19 mouse cellular contexts compared by ENCODE assay signal in genomic region chr13:6590846-6591245, GRCm38 (mm10). TPM values are rescaled to one million over a fixed set of nuclear protein-coding genes. Genes with fewer than 3 reads are reported as not detected.
A peak's percentile ranks its signal among the peaks of the same experiment; 100 is the strongest.
DNase-seq lines count a peak whose midpoint lies in the region; ATAC-seq and TF ChIP-seq lines count a peak whose summit lies in the region.
"Had no signal": no experiment of that assay in that cellular context is flagged by ENCODE, and none has a peak within 500 bp of the region (broad histone marks: within the 10 kb centered on the region; RNA-seq: fewer than 3 reads in every experiment).

No protein-coding gene starts in this region.

- H3K36me3 ChIP-seq in heart, embryonic 15.5 days: peaks cover 29% of the 10 kb centered on the region; the same call in 1 of the 2 replicates
- H3K36me3 ChIP-seq in heart, adult 2 months (ENCODE audit: control insufficient read depth, insufficient read depth, low read length): no peaks in the 10 kb centered on the region
- peaks cover 14% of the 10 kb centered on the region; the same call in 1 of the 2 replicates for H3K36me3 ChIP-seq in hindbrain, postnatal 0 days (ENCODE audit: insufficient read depth, low read length)
- H3K36me3 ChIP-seq in hindbrain, embryonic 16.5 days (ENCODE audit: control insufficient read depth, insufficient read depth, low read length): peaks cover 7% of the 10 kb centered on the region
- H3K36me3 ChIP-seq: embryonic facial prominence, embryonic 12.5 days; forebrain, embryonic 12.5 days had no signal

- no peak overlapping the region for H3K4me2 ChIP-seq in heart, embryonic 15.5 days
- no peak overlapping the region for H3K4me2 ChIP-seq in hindbrain, postnatal 0 days (ENCODE audit: low read depth, low read length)
- no peak overlapping the region for H3K4me2 ChIP-seq in hindbrain, embryonic 16.5 days (ENCODE audit: low read length)
- H3K4me2 ChIP-seq: embryonic facial prominence, embryonic 12.5 days; forebrain, embryonic 12.5 days; hindbrain, embryonic 13.5 days had no signal

- no peak for TF ChIP-seq EP300 in heart, adult 2 months (IDR thresholded peaks at IDR 0.05; ENCODE audit: insufficient read depth, low read depth, low read length)

- no peak for TF ChIP-seq POLR2A in heart, adult 2 months (IDR thresholded peaks at IDR 0.05; ENCODE audit: insufficient read depth, low read depth, low read length)

- 0 out of 2 replicates have a peak, but pooled peaks have one; percentile 32 for ATAC-seq in heart, embryonic 15.5 days (replicated peaks; ENCODE audit: insufficient number of reproducible peaks, insufficient read depth, low FRiP score, low read depth)
- ATAC-seq in hindbrain, postnatal 0 days: peak; percentile 24; the same call in 1 of the 2 replicates
- no peak for ATAC-seq in hindbrain, embryonic 16.5 days
- ATAC-seq: forebrain, postnatal 0 days; intestine, embryonic 16.5 days had no signal

- peak overlapping the region; percentile 36 for H3K27ac ChIP-seq in heart, embryonic 15.5 days
- H3K27ac ChIP-seq in heart, adult 2 months: no peak overlapping the region
- no peak overlapping the region for H3K27ac ChIP-seq in hindbrain, postnatal 0 days
- H3K27ac ChIP-seq in hindbrain, embryonic 16.5 days (ENCODE audit: low read depth, low read length): no peak overlapping the region
- H3K27ac ChIP-seq: embryonic facial prominence, embryonic 12.5 days; forebrain, embryonic 12.5 days; hindbrain, embryonic 13.5 days had no signal

- peak; percentile 66 for DNase-seq in heart, adult 11 months
- no peak for DNase-seq in heart, adult 9 months (ENCODE audit: low spot score in 2 of 2)
- DNase-seq in heart, adult 2 months: no peak
- no peak for DNase-seq in hindbrain, postnatal 0 days (ENCODE audit: low spot score)
- DNase-seq in retina, postnatal 1 day: peak; percentile 9
- no peak for DNase-seq in retina, embryonic 14.5 days (ENCODE audit: low spot score)
- DNase-seq: adrenal gland, postnatal 10 days; cerebellum, adult 11-12 months; cerebellum, adult 9-10 months; cerebellum, postnatal 25 days; forebrain, postnatal 0 days; gastrocnemius, postnatal 14 days; kidney, adult 2 months had no signal

- no peaks in the 10 kb centered on the region for H3K79me2 ChIP-seq in heart, adult 2 months (replicated peaks; ENCODE audit: control insufficient read depth, insufficient read depth, low read length)

- no peak for TF ChIP-seq CTCF in heart, adult 2 months (IDR thresholded peaks at IDR 0.05)
- no peak for TF ChIP-seq CTCF in hindbrain, postnatal 0 days (IDR thresholded peaks at IDR 0.05; ENCODE audit: low read depth)

- intact Hi-C loops in heart, adult 2 months (cut with DNase I): no loop called here

- no peaks in the 10 kb centered on the region for H3K9me3 ChIP-seq in heart, embryonic 15.5 days (replicated peaks)
- H3K9me3 ChIP-seq in hindbrain, postnatal 0 days (ENCODE audit: low read length): no peaks in the 10 kb centered on the region
- H3K9me3 ChIP-seq in hindbrain, embryonic 16.5 days (ENCODE audit: control insufficient read depth, low read length): no peaks in the 10 kb centered on the region
- H3K9me3 ChIP-seq: embryonic facial prominence, embryonic 12.5 days; forebrain, embryonic 12.5 days; hindbrain, embryonic 13.5 days had no signal

- H3K4me3 ChIP-seq in heart, embryonic 15.5 days: no peak overlapping the region
- H3K4me3 ChIP-seq in heart, adult 2 months: no peak overlapping the region
- H3K4me3 ChIP-seq in hindbrain, postnatal 0 days (ENCODE audit: low read length): no peak overlapping the region
- no peak overlapping the region for H3K4me3 ChIP-seq in hindbrain, embryonic 16.5 days (ENCODE audit: low read length)
- H3K4me3 ChIP-seq: embryonic facial prominence, embryonic 12.5 days; forebrain, embryonic 12.5 days; hindbrain, embryonic 13.5 days had no signal

- H3K27me3 ChIP-seq in heart, embryonic 15.5 days: no peaks in the 10 kb centered on the region
- H3K27me3 ChIP-seq in heart, adult 2 months (ENCODE audit: control insufficient read depth, insufficient read depth, low read length): no peaks in the 10 kb centered on the region
- no peaks in the 10 kb centered on the region for H3K27me3 ChIP-seq in hindbrain, postnatal 0 days (ENCODE audit: insufficient read depth, low read length)
- no peaks in the 10 kb centered on the region for H3K27me3 ChIP-seq in hindbrain, embryonic 16.5 days (replicated peaks; ENCODE audit: control insufficient read depth, insufficient read depth, low read length)
- H3K27me3 ChIP-seq: embryonic facial prominence, embryonic 12.5 days; forebrain, embryonic 12.5 days; hindbrain, embryonic 13.5 days had no signal

- H3K9ac ChIP-seq in heart, embryonic 15.5 days: no peak overlapping the region
- H3K9ac ChIP-seq in heart, adult 2 months (ENCODE audit: low read depth, low read length): no peak overlapping the region
- H3K9ac ChIP-seq in hindbrain, postnatal 0 days (replicated peaks; ENCODE audit: low read length): no peak overlapping the region
- no peak overlapping the region for H3K9ac ChIP-seq in hindbrain, embryonic 16.5 days (ENCODE audit: low read depth, low read length)
- H3K9ac ChIP-seq: embryonic facial prominence, embryonic 12.5 days; forebrain, embryonic 12.5 days; forebrain, postnatal 0 days; hindbrain, embryonic 13.5 days had no signal

- 24% methylated on average over 3 of the region's 3 CpGs for WGBS in heart, embryonic 15.5 days
- WGBS in heart, adult 2 months: 53% methylated on average over 3 of the region's 3 CpGs
- WGBS in hindbrain, postnatal 0 days: 67% methylated on average over 3 of the region's 3 CpGs
- 67% methylated on average over 3 of the region's 3 CpGs for WGBS in hindbrain, embryonic 16.5 days

- H3K4me1 ChIP-seq in heart, embryonic 15.5 days (replicated peaks): peaks cover 13% of the 10 kb centered on the region; the same call in 1 of the 2 replicates
- H3K4me1 ChIP-seq in heart, adult 2 months (ENCODE audit: control insufficient read depth, insufficient read depth, low read length): no peaks in the 10 kb centered on the region
- no peaks in the 10 kb centered on the region for H3K4me1 ChIP-seq in hindbrain, postnatal 0 days (ENCODE audit: insufficient read depth, low read length)
- H3K4me1 ChIP-seq in hindbrain, embryonic 16.5 days (ENCODE audit: control insufficient read depth, insufficient read depth, low read depth, low read length): no peaks in the 10 kb centered on the region
- H3K4me1 ChIP-seq: embryonic facial prominence, embryonic 12.5 days; forebrain, embryonic 12.5 days; hindbrain, embryonic 13.5 days had no signal

RNA-seq across cellular contexts. Expression of gene Pitrm1, which starts 42.9 kb away (rescaled TPM):
- 60.1 and 71.6 TPM in 2 replicates for polyA plus RNA-seq in heart, embryonic 15.5 days (2015; fragmentation: Nextera tagmentation; extraction: Ambion mirVana)
- 10 to 100 TPM; 50.5 to 59.6 TPM for total RNA-seq in heart, adult 2 months (2021)
- polyA plus RNA-seq in heart, adult 2 months (2012; rRNA removed): 28.4 and 56.6 TPM in 2 replicates
- 28.8 and 37.4 TPM in 2 replicates for total RNA-seq in hindbrain, postnatal 0 days (2014; rRNA removed)
- 30.7 and 33.9 TPM in 2 replicates for polyA plus RNA-seq in hindbrain, postnatal 0 days (2015; fragmentation: Nextera tagmentation; extraction: Ambion mirVana)
- polyA plus RNA-seq in hindbrain, embryonic 16.5 days (2015; fragmentation: Nextera tagmentation; extraction: Ambion mirVana): 44.0 and 48.2 TPM in 2 replicates

RNA-seq across cellular contexts. Expression of gene Pfkp, which starts 57.7 kb away (rescaled TPM):
- polyA plus RNA-seq in heart, embryonic 15.5 days (2015; fragmentation: Nextera tagmentation; extraction: Ambion mirVana): 172 and 191 TPM in 2 replicates
- total RNA-seq in heart, adult 2 months (2021): 10 to 100 TPM; 47.2 to 48.1 TPM
- 66.6 and 67.4 TPM in 2 replicates for polyA plus RNA-seq in heart, adult 2 months (2012; rRNA removed)
- 179 and 233 TPM in 2 replicates for total RNA-seq in hindbrain, postnatal 0 days (2014; rRNA removed)
- 427 and 436 TPM in 2 replicates for polyA plus RNA-seq in hindbrain, postnatal 0 days (2015; fragmentation: Nextera tagmentation; extraction: Ambion mirVana)
- polyA plus RNA-seq in hindbrain, embryonic 16.5 days (2015; fragmentation: Nextera tagmentation; extraction: Ambion mirVana): 507 and 556 TPM in 2 replicates

Comparison
In these comparisons a context has a peak if more than half of its experiments do, and no peak if none do; other contexts are left out.
1. DNase-seq: peak in heart, adult 11 months (single experiment) and retina, postnatal 1 day (single experiment); none in heart, adult 9 months (0 of 2), heart, adult 2 months (0 of 2), hindbrain, postnatal 0 days (single experiment) and retina, embryonic 14.5 days (single experiment).